Mouse (Mus musculus): ENCODE measurements around the gene Cntn4.
A peak's percentile ranks its signal among the peaks of the same experiment; 100 is the strongest.

Cntn4 gene

DNA sequence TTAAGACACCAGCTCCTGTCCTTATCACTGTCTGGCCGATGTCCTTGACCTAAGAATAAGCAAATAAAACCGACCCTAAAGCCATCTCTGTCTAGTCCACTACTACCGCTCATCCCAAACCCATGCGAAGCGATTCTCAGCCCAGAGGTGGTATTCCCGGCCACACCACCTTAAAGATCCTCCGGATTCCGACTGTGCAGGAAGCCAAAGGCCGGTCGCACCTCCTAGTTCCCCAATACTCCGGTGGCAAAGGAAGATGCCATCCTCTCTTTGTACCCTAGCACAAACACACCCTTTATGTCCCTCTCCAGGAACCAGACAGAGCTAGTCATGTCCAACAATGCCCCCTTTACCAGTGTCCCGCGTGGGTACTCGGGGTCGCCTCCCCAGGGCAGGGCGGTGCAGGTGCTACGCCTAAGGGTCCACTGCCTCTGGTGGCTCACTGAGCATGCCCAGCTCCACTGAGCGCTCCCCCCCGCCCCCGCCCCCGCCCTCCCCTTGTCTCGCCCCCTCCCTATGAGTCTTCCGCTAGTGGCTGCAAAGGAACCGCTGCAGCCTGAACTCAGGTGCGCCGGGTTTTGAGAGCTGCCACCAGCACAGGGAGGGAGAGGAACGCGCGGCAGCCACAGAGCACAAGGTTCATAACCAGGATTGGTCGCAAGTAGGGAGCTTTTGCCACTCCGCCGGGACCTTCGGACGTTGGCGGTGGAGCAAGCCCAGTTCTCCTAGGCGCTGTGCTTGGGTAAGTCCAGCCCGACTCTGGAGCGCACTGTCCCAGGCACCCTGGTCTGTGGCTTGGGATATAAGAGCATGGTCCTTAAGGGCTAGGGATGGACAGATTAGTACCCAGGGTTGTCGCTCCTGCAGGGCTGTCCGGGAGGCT lies at the start of gene Cntn4:
Gene Cntn4 (plus strand): TSS at position 512 of the 883 bp plus-strand sequence.
- DNase-seq (ENCODE audit: low read depth, low spot score), result peak; percentile 67

DNA sequence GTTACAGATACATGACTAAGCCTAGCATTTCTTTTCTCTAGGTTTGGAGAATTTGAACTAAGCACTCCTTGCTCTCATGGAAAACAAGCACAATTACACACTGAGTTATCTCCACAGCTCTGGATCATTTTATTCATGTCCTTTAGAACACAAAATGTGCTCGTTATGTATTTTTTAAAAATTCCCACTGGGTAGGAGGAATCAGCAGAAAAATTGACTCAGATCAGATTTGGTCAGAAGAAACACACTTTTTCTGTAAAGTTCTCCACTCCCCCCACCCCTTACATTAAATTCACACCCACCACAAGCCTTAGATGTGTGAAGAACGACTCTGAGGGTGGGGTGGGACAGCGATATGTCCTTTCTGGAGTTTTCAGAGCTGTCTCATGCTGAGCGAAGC lies 3.2 kb upstream of the Cntn4 start:
- no peak for DNase-seq (ENCODE audit: low read depth, low spot score)

DNA sequence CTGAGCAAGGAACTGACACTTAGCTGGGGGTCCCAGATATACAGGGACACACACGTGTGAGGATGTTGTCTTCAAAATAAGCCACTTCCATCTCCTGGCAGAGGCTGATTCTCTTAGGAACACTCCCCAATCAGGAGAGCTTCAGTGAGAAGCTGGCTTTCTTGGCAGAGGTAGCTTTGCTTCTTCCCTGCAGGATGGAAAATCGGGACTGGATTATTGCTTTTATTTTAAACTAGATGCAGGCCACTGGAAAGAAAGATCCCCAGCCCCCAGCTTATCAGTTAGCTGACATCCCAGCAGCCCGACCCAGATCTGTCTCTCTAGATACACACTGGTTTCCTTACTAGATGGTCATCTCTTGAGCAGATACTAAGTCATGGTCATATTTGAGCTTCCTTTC lies 2.4 kb upstream of the Cntn4 start:
- DNase-seq (ENCODE audit: low read depth, low spot score), result no peak

DNA sequence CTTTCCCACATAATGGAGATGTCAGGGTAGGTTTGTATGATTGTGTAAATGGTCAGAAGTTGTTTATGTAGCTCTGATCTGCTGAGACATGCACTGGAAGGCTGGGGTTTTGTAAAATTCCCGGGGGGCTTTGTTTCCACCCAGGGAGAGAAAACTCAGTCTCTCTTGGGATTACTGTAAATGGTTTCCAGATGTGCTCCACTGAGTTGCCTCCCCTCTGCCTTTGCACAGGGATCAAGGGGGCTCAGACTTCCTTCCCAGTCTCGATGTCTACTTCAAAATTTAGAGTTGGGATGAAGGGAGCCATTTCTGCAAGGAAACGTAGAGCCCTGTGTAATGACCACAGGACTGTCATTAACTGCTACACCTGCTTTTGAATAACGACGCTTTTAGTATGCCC lies 823 bp upstream of the Cntn4 start:
- no peak for DNase-seq (ENCODE audit: low read depth, low spot score)

DNA sequence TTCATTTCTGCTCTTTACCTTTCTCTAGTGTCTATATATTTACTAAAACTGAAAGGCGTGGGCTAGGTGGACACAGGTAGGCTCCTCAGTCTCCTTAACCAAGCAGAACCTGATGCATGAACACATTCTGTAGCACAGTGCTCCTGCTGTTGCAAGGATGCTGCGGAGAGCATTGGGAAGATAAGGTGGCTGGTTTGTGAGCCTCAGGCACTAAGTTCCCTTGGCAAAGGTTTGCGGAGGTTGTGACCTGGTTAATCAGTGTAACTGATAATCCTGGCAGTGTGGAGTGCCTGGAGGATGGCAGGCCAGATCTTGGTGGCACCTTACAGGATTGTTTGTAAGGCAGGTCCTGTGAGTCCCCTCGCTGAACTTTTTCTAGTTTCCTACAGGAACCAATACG lies 1.3 kb downstream of the Cntn4 start:
- DNase-seq (ENCODE audit: low read depth, low spot score), result no peak

DNA sequence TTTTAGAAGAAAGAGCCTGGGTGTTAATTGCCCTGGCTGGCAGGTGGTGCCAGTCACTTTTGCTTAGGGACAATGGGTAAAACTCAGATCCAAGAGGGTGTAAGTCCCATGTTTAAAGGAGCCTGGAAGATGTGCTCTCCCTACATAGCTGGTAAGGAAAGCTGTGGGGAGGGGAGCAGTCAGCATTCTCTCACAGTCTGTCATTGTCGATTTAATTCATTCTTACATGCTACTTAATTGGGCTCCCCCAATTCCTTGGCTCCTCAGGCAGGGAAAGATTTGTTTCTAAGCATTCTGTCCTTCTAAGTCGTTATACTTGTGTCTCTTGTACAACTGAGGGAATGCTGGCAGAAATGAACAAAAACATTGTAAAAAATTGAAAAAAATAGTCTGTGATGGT lies 4.0 kb downstream of the Cntn4 start:
- no peak for DNase-seq (ENCODE audit: low read depth, low spot score)

DNA sequence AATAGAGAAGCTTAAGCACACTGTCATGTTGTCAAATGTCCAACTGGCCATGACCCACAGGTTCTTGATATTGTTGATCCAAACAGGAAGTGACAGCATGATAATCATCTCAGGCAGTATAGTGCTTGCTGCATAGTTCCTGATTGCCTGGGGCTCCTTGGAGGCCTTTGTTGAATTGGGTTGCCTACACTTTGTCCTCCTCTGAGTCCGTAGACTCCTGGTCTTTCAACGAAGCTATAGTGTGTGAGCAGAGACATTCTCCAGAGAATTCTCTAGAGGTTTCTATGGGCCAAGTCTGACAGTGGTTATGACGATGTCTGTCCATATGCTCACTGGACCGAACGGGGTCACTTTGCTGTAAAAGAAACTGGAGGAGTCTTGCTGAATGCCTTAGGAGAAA lies 5.8 kb downstream of the Cntn4 start:
- DNase-seq (ENCODE audit: low read depth, low spot score), result no peak

DNA sequence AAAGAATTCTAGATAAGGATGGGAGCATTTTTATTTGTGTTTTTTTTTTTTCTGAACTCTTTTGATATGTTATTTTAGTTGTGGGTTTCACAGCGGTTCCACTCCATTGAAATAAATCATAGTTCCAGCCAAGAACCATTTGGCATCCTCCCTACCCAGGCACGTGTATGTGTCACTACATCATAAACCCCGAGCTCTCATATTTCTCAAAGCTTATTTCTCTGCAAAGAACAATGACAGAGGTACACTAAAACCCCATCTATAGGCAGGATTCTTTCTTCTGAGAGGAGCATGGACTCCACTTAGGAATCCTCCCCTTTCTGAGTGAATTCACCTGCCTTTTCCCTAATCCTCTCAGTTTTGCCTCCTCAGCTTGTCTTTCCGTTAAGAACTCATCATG lies 6.7 kb downstream of the Cntn4 start:
- no peak for DNase-seq (ENCODE audit: low read depth, low spot score)

DNA sequence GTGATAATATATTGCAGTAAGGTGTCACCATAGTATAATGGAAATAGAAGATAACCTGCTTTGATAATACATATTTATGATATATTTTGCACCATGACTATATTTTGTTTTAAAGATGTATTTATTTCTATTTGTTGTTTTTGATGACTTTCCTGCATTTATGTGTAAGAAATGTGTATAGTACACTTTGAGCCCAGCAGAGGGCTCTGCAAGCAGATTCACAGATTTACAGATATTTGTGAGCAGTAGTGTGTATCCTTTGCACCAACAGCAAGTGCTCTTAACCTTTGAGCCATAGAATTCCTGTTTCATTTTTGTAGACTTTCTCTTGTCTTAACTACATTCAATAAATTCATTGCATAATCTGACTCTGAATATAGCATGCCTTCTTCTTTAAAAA lies 10.7 kb downstream of the Cntn4 start:
- no peak for DNase-seq (ENCODE audit: low read depth, low spot score)

DNA sequence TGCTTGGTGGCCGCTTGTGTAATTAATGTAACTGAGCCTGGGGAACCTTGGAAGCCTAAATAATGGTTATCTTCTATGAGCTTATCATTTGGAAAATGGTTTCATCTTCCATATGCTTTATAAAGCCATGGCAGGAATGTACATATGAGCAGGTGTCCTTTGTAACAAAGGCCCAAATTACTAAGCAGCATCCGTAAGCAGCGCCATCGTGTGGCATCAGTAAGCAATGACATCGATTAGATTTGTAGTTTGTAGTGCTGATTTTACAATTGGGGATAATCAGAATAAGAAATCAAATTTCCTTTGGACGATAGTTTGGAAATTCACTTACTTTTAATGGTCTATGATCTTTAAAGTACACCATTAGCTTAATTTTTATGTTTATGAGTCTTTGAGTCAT lies 64.6 kb downstream of the Cntn4 start:
- peak; percentile 41 for DNase-seq (ENCODE audit: low read depth, low spot score)

DNA sequence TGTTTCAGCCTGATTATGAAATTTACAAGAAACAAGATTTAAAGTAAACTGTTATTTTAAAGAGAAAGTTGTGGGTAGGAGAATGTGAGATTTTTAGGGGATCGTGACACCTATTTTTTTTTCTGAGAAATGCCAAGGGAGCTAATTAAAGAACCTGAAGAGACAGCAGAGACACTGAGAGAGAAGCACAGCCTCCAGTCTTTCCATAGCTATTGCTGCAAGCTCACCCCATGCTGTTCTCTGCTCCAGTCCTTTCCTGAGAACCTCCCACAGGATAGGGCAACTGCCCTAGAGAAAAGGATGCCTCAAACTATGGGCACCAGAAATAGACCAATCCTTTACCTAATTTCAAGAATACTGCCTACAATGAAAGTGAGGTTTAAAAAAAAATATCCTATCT lies 103.2 kb downstream of the Cntn4 start:
- DNase-seq (ENCODE audit: low read depth, low spot score), result no peak

DNA sequence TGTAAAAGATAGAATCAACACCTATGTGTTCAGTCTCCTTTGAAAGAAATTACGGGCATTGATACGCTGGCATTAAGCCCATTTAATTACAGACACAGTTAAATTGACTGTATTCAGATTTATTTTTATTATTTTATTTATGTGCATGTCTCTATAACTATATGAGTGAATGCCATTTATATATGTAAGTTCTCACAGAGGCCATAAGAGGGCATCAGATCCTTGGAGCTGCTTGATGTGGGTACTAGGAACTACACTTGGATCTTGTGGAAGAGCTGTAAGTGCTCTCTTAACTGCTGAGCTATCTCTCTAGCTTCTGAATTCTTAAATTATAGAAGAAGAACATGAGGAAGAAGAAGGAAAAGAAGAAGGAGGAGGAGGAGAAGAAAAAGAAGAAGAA lies 111.0 kb downstream of the Cntn4 start:
- no peak for DNase-seq (ENCODE audit: low read depth, low spot score)

DNA sequence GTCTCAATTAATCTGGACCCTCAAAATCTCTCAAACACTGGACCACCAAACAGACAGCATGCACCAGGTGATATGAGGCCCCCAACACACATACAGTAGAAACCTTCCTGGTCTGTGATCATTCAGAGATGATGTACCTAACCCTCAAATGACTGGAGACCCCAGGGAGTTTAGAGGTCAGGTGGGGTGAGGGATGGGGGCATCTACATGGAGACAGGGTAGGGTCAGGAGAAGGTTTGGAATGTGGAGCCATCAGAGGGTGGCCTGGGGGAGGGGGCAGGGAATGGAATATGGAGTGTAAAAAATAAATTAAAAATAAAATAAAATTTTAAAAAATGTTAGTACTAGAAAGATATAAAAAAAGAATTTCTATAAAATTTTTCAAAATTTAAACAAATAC lies 157.6 kb downstream of the Cntn4 start:
- DNase-seq (ENCODE audit: low read depth, low spot score), result no peak

DNA sequence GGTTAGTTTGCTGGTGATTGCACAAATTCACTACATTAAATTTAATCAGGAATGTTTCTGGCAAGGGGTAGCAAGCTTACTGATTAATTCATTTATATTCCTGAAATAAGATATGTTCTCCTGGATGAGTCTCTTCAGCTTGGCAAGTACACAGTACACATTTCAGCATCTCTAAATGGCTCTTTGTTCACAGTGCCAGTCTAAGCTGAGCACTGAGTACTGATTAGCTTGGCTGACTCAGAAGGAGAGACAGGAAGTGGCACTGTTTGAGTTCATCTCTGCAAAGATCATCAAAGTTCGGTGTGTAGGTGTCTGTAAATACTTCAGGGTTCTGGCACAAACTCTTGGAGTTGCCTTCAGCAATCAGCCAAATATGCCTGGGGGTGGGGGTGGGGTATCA lies 169.8 kb downstream of the Cntn4 start:
- no peak for DNase-seq (ENCODE audit: low read depth, low spot score)

DNA sequence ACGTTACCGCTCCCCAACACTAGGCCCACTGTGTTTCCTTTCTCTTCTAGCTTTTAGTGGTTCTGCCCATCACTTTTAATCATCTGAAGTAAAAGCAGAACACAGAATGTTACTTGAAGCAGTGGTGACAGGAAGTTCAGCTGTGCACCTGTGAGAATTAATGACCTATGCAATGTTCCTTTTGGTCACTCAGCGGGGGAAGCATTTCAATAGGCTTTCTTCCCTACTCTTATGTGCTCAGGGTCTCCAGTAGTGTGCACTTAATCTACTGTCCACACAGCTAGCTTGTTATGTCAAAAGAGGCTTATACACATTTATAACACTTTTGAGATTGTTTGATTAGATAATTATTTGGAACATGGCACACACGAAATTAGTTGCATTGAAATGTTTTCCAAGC lies 215.4 kb downstream of the Cntn4 start:
- DNase-seq (ENCODE audit: low read depth, low spot score), result no peak

DNA sequence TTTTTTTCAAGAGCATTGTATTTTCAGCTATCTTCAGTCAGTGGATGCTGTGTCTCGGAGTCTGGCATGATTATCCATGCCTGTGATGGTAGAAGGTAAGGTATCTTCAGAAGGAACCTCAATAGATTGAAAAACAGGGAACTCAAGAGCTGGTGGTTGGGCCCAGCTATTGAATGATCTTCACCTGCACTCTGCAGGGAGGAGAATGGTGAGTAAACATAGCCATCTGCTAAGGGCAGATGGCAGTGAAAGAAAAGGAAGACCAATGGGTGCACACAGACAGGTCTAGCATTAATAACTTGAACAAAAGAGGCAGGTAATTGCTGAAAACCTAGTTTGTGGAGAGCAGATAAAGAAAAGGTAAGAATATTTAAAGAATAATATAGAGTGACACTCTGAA lies 261.0 kb downstream of the Cntn4 start:
- DNase-seq (ENCODE audit: low read depth, low spot score), result no peak

DNA sequence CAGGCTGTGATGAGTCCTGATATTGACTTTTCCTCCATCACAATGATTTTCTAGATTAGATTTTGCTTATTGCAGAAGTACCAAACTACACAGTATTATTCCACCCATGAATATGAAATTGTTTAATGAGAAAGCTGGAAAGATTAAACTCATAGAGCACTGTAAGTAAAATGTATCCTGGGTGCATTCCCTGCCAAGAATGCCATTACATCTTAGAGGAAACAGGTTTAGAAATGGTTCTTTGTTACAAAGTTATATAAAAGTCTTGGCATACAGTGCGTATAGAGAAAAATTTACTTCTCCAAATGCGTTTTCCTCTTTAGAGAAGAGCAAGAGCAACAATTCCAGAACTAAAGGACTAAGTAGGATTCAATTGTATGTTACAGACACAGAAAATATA lies 261.8 kb downstream of the Cntn4 start:
- DNase-seq (ENCODE audit: low read depth, low spot score), result no peak

DNA sequence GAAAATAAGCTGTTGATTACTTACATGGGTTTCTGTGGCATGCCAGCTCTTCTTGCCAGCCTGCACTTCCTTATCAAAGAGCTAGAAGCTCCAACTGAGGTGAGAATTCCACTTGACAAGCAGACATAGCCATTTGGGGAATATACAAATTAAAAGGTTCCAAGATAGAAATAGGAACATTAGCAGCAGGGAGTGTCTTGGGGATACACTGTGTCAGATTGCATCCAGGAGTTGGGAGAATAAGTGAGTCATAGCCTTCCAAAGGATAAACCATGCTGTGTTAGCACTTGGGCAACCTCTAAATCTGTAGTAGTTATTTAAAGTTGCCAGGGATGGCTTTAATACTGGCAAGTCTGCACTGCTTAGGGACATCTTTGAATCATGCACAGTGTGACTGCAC lies 263.1 kb downstream of the Cntn4 start:
- DNase-seq (ENCODE audit: low read depth, low spot score), result no peak

DNA sequence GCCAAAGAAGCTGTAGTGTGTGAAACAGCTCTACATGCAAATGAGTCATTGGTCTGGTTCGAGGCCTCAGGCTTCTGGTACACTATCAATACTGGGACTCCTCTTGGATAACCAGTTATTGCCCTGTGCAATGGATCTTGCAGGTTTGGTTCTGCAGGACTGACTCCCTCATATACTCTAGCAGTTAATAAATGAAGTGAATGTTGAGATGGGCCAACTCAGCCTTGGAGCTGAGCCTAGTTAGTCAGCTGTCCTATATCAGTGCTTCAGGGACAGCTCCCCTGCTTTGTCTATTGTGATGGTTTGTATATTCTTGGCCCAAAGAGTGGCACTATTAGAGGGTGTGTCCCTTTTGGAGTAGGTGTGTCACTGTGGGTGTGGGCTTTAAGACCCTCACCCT lies 314.0 kb downstream of the Cntn4 start:
- no peak for DNase-seq (ENCODE audit: low read depth, low spot score)

DNA sequence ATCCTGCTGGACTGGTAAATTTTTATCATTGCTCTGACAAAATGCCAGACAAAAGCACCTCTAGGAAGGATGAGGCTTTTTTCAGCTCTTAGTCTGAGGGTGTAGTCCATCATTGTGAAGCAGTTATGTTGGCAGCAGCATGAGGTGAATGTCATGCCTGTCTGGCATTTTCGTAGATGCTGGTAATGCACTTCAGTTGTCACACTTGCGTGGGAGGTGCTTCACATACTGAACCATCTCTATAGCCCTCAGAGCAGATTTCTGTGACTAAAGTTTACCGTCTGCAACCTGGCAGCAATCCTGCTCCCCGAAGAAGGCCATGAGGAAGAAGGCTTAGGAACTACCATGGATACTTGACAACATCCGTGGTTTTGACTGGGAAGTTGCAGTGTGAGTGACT lies 335.6 kb downstream of the Cntn4 start:
- no peak for DNase-seq (ENCODE audit: low read depth, low spot score)

DNA sequence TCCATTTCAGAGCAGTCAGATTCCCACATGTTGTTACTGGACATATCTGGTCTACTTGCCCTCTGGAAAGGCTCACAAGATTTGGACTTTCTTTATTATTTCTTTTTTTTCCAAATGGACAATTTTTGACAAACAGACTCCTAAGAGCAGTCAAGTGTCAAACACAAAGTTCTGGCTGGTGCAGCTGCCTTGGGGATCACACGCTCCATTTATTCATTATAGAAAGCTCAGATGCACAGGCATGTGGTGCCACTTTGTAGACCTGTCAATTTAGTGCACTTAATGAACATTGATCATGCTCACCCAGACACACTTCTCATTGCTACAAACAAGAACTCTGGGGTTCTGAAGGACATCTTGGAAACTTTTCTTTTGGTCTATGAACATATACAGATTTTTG lies 337.7 kb downstream of the Cntn4 start:
- no peak for DNase-seq (ENCODE audit: low read depth, low spot score)

DNA sequence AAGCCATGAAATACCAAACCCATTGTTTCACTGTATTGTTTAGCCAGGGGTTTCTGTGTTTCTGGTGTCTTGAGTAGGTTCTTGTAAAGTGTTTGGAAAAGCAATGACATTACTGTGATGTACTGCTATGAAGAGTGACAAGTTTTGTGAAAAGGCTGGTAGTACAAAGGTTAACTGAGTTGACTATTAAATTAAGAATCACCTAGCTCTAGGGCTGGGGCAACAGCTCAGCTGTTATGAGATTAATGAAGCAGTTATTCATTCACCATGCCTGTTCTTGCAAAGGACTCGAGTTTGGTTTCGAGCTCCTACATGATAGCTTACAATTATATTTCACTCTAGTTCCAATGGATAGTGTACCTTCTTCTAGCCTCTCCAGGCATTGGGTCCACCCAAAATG lies 371.4 kb downstream of the Cntn4 start:
- no peak for DNase-seq (ENCODE audit: low read depth, low spot score)

DNA sequence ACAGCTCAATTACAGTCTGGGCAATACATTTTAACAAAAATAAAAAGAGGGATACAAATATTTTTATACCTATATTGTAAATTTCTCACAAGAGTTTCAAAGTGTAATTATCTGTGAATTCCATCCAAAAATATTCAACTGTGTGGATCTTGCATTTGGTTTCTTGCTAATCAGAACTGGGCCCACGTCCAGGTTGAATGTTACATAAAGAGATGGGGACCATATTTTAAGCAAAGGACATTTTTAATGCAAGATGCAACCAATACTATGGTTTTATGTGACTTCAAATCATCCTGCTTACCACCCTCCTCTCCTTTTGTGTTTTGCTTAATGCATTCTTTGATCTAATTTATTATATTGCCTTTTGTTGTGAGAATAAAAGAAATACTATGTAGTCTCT lies 378.7 kb downstream of the Cntn4 start:
- DNase-seq (ENCODE audit: low read depth, low spot score), result no peak

DNA sequence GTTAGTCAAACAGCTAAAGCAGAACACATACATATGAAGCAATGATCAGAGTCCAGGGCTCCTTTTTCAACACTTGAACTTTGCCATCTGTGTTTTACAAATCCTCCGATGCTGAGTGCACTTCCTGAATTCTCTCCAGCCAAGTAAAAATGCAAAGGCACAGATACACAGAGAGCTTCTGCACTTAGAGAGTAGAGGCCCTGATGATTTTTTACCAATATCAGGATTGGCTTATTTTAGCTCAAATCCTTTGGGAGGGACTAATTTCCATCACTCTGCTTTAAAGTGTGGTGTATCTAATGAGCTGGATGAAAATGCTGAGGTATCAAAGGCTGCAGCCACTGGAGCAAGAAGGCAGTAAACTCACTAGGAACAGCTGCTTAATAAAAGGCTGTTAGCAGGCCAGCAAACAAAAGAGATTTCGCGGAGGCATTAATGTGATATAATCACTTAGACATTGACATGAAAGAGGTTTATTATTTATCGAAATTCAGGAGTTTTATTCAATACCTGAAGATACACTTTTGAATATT lies 400.7 kb downstream of the Cntn4 start:
- no peak for DNase-seq (ENCODE audit: low read depth, low spot score)
